ENCODE assay signal across 22 mouse cellular contexts in the genomic region with DNA sequence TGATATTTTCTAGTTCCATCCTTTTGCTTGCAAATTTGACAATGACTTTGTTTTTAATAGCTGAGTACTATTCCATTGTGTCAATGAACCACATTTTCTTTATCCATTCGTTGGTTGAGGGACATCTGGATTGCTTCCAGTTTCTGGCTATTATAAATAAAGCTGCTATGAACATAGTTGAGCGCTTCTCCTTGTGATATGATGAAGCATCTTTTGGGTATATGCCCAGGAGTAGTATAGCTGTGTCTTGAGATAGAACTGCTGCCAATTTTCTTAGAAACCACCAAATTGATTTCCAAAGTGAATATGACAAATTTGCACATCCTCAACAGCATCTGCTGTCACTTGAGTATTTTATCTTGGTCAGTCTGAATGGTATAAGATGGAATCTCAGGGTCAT. TPM values are rescaled to one million over a fixed set of nuclear protein-coding genes. Genes with fewer than 3 reads are reported as not detected.
A peak's percentile ranks its signal among the peaks of the same experiment; 100 is the strongest.
DNase-seq lines count a peak whose midpoint lies in the region; ATAC-seq and TF ChIP-seq lines count a peak whose summit lies in the region.
"Had no signal": no experiment of that assay in that cellular context is flagged by ENCODE, and none has a peak within 500 bp of the region (broad histone marks: within the 10 kb centered on the region; RNA-seq: fewer than 3 reads in every experiment).

No protein-coding gene starts in this region.

- no peak overlapping the region for H3K4me2 ChIP-seq in lung, embryonic 14.5 days

- H3K4me1 ChIP-seq in lung, embryonic 14.5 days (ENCODE audit: insufficient read depth): peaks cover 5% of the 10 kb centered on the region; the same call in 1 of the 2 replicates
- H3K4me1 ChIP-seq in MEL (ENCODE audit: control insufficient read depth in 1 of 2, insufficient read depth in 2 of 2, low read length in 2 of 2): peaks cover 0 to 8% of the 10 kb centered on the region in 2 experiments; a peak in 3 of 4 replicates
- H3K4me1 ChIP-seq in heart, embryonic 10.5 days: peaks cover 11% of the 10 kb centered on the region

- H3K79me2 ChIP-seq in MEL (ENCODE audit: control insufficient read depth, insufficient read depth, low read length, poor library complexity): no peaks in the 10 kb centered on the region

- peak; percentile 33 for DNase-seq in lung, embryonic 14.5 days
- no peak for DNase-seq in lung, postnatal 25 days (ENCODE audit: low spot score)
- DNase-seq in MEL (ENCODE audit: low read depth, low spot score): peak; percentile 45
- peak; percentile 40 for DNase-seq in brain, adult 2 months (ENCODE audit: low read depth, low spot score)
- no peak for DNase-seq in heart, embryonic 10.5 days (ENCODE audit: low spot score)
- DNase-seq in frontal cortex, postnatal 36 days (ENCODE audit: low spot score in 2 of 2): no peak
- DNase-seq: adrenal gland, adult 2 months; adrenal gland, adult 8-10 months; adrenal gland, postnatal 10 days; adrenal gland, postnatal 14 days; adrenal gland, postnatal 25 days; adrenal gland, postnatal 36 days; B cell, adult 2 months; cerebellum, adult 11 months; cerebellum, adult 11-12 months; cerebellum, adult 18-20 months; cerebellum, adult 2 months; cerebellum, adult 8-10 months had no signal

- peak; percentile 50 to 66; a peak in 3 of 4 replicates for TF ChIP-seq EP300 in MEL (IDR thresholded peaks at IDR 0.05; ENCODE audit: low read depth in 1 of 2, low read length in 2 of 2)

- no peaks in the 10 kb centered on the region for H3K36me3 ChIP-seq in lung, embryonic 14.5 days (ENCODE audit: insufficient read depth)
- peaks cover 0 to 3% of the 10 kb centered on the region in 2 experiments; a peak in 1 of 4 replicates for H3K36me3 ChIP-seq in MEL (ENCODE audit: control insufficient read depth in 1 of 2, insufficient read depth in 2 of 2, low read length in 2 of 2)
- no peaks in the 10 kb centered on the region for H3K36me3 ChIP-seq in heart, embryonic 10.5 days
- H3K36me3 ChIP-seq: G1E had no signal

- no peak for TF ChIP-seq CTCF in lung, embryonic 14.5 days (IDR thresholded peaks at IDR 0.05; ENCODE audit: low read depth)
- no peak for TF ChIP-seq CTCF in MEL (IDR thresholded peaks at IDR 0.05 in 2 of 3, conservative IDR thresholded peaks at IDR 0.05 in 1 of 3; ENCODE audit: control insufficient read depth in 1 of 3, insufficient read depth in 1 of 3, low read depth in 2 of 3, low read length in 3 of 3, poor library complexity in 1 of 3, severe bottlenecking in 1 of 3)

- no peak for ATAC-seq in lung, embryonic 14.5 days (ENCODE audit: insufficient read depth)
- ATAC-seq: activated CD4-positive, CD25-positive, alpha-beta regulatory T cell, adult 4 months; CD4-positive, CD25-positive, alpha-beta regulatory T cell, adult 4 months; Patski had no signal

- H3K9ac ChIP-seq in lung, embryonic 14.5 days: no peak overlapping the region
- H3K9ac ChIP-seq in MEL (ENCODE audit: control insufficient read depth, low read depth, low read length, poor library complexity, severe bottlenecking): no peak overlapping the region

- H3K27ac ChIP-seq in lung, embryonic 14.5 days (ENCODE audit: low read depth): no peak overlapping the region
- no peak overlapping the region for H3K27ac ChIP-seq in MEL (ENCODE audit: control insufficient read depth, low read depth, low read length)
- H3K27ac ChIP-seq in heart, embryonic 10.5 days: no peak overlapping the region

- 45% methylated on average over 2 of the region's 2 CpGs for WGBS in lung, embryonic 14.5 days
- WGBS in heart, embryonic 10.5 days: 78% methylated on average over 2 of the region's 2 CpGs

- no peaks in the 10 kb centered on the region for H3K27me3 ChIP-seq in lung, embryonic 14.5 days (ENCODE audit: insufficient read depth, low read length)
- H3K27me3 ChIP-seq in MEL (ENCODE audit: control insufficient read depth in 1 of 2, insufficient read depth in 2 of 2, low read length in 2 of 2): no peaks in the 10 kb centered on the region
- no peaks in the 10 kb centered on the region for H3K27me3 ChIP-seq in heart, embryonic 10.5 days (ENCODE audit: insufficient read depth, poor library complexity, severe bottlenecking)

- H3K9me3 ChIP-seq in lung, embryonic 14.5 days (ENCODE audit: low read depth, low read length): no peaks in the 10 kb centered on the region
- no peaks in the 10 kb centered on the region for H3K9me3 ChIP-seq in MEL (replicated peaks; ENCODE audit: insufficient read depth, low read length)
- H3K9me3 ChIP-seq in heart, embryonic 10.5 days: 0 out of 2 replicates have a peak, but pooled peaks cover 3% of the 10 kb centered on the region

- TF ChIP-seq RAD21 in MEL (IDR thresholded peaks at IDR 0.05; ENCODE audit: low read depth, low read length): no peak

- TF ChIP-seq POLR2A in MEL (IDR thresholded peaks at IDR 0.05; ENCODE audit: control insufficient read depth in 1 of 2, insufficient read depth in 1 of 2, low read depth in 1 of 2, low read length in 2 of 2, poor library complexity in 1 of 2): no peak

- H3K4me3 ChIP-seq in lung, embryonic 14.5 days (ENCODE audit: low read depth, low read length): no peak overlapping the region
- no peak overlapping the region for H3K4me3 ChIP-seq in MEL (ENCODE audit: control insufficient read depth in 1 of 2, insufficient read depth in 1 of 2, low read depth in 2 of 2, low read length in 2 of 2)
- H3K4me3 ChIP-seq in heart, embryonic 10.5 days: no peak overlapping the region

TF ChIP-seq in MEL, 35 proteins besides CTCF, POLR2A, EP300 and RAD21:
- TF ChIP-seq GATA1 (IDR thresholded peaks at IDR 0.05; ENCODE audit: low read depth, low read length) (peak; percentile 44; the same call in 1 of the 2 replicates), MYB (IDR thresholded peaks at IDR 0.05; ENCODE audit: low read depth, low read length) (no peak)

RNA-seq across cellular contexts. Expression of gene Cplx2, which starts 34.7 kb away (rescaled TPM):
- polyA plus RNA-seq in lung, embryonic 14.5 days (2014; fragmentation: Nextera tagmentation; extraction: Ambion mirVana): 12.2 TPM in 2 replicates
- total RNA-seq in MEL (2012; rRNA removed): 1.8 and 2.1 TPM in 2 replicates
- polyA plus RNA-seq in MEL (2012; ENCODE audit: insufficient read depth in 1 of 2, insufficient read length in 2 of 2, low read depth in 1 of 2, low replicate concordance in 2 of 2, missing spikeins in 1 of 2): 1 to 10 TPM in 1 of 2 experiments, not detected in 1; 4.7 TPM
- 2.5 and 3.0 TPM in 2 replicates for polyA plus RNA-seq in heart, embryonic 10.5 days (2016; fragmentation: Nextera tagmentation; extraction: Ambion mirVana)
- total RNA-seq: G1E had no signal
- polyA plus RNA-seq: activated CD4-positive, CD25-positive, alpha-beta regulatory T cell, adult 4 months; CD4-positive, CD25-positive, alpha-beta regulatory T cell, adult 4 months; G1E had no signal

Comparison
In these comparisons a context has a peak if more than half of its experiments do, and no peak if none do; other contexts are left out.
1. DNase-seq: peak in lung, embryonic 14.5 days (single experiment), MEL (single experiment) and brain, adult 2 months (single experiment); none in lung, postnatal 25 days (single experiment), heart, embryonic 10.5 days (single experiment) and frontal cortex, postnatal 36 days (0 of 2).